Comparison of ENCODE assay signal across 15 mouse cellular contexts in the genomic region with DNA sequence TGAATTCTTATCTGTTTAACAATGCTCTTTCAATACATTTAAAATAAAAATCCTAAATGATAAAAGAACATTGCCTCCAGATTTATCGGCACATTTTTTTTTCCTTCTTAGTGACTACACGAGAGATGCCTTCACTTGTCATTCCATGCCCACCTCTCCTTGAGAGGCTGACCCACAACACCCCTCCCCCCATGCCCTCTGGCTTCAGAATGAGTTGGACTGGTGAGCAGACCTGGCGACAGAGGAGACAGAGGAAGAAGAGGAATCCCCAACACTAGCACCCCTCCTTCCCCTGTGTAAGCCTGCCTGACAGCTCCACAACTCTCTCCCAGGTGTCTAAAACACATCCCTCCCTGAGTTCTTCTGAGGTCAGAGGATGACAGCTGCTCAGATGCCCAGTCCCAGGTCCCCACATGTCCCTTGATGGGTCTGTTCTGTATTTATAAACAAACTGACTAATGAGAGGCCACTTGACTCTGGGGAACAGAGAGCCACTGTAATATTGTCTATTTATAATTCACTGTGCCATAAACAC.
DNase-seq lines count a peak whose midpoint lies in the region; ATAC-seq and TF ChIP-seq lines count a peak whose summit lies in the region.
"Had no signal": no experiment of that assay in that cellular context is flagged by ENCODE, and none has a peak within 500 bp of the region (broad histone marks: within the 10 kb centered on the region; RNA-seq: fewer than 3 reads in every experiment).

No protein-coding gene starts in this region.

- 44% methylated on average over 3 of the region's 3 CpGs for WGBS in stomach, postnatal 0 days

- H3K36me3 ChIP-seq in stomach, postnatal 0 days (ENCODE audit: control insufficient read depth, insufficient read depth, low read length) = no peaks in the 10 kb centered on the region
- H3K36me3 ChIP-seq: embryonic facial prominence, embryonic 10.5 days; heart, embryonic 12.5 days; hindbrain, embryonic 10.5 days; intestine, embryonic 15.5 days had no signal

- no peak overlapping the region for H3K4me3 ChIP-seq in stomach, postnatal 0 days (ENCODE audit: low read depth, low read length)
- H3K4me3 ChIP-seq: embryonic facial prominence, embryonic 10.5 days; heart, adult 2 months; heart, embryonic 12.5 days; hindbrain, embryonic 10.5 days; intestine, embryonic 15.5 days had no signal

- TF ChIP-seq EP300 in stomach, postnatal 0 days (optimal IDR thresholded peaks at IDR 0.05) = no peak

- no peak for ATAC-seq in cerebellum, adult (ENCODE audit: insufficient number of reproducible peaks, low FRiP score, low TSS enrichment)
- no peak for ATAC-seq in stomach, postnatal 0 days (ENCODE audit: low FRiP score, low TSS enrichment)
- ATAC-seq: forebrain, embryonic 14.5 days; intestine, embryonic 15.5 days had no signal

- no peaks in the 10 kb centered on the region for H3K4me1 ChIP-seq in stomach, postnatal 0 days (replicated peaks; ENCODE audit: control insufficient read depth, insufficient read depth)
- H3K4me1 ChIP-seq: embryonic facial prominence, embryonic 10.5 days; heart, embryonic 12.5 days; intestine, embryonic 15.5 days had no signal

- no peak for TF ChIP-seq CTCF in stomach, postnatal 0 days (IDR thresholded peaks at IDR 0.05; ENCODE audit: low read depth)

- H3K9me3 ChIP-seq in stomach, postnatal 0 days (ENCODE audit: control insufficient read depth, low read length) = no peaks in the 10 kb centered on the region
- H3K9me3 ChIP-seq: embryonic facial prominence, embryonic 10.5 days; heart, embryonic 12.5 days; hindbrain, embryonic 10.5 days; intestine, embryonic 15.5 days had no signal

- no peaks in the 10 kb centered on the region for H3K27me3 ChIP-seq in stomach, postnatal 0 days (ENCODE audit: control insufficient read depth, insufficient read depth, low read length)
- H3K27me3 ChIP-seq: CH12.LX; heart, embryonic 12.5 days; intestine, embryonic 15.5 days had no signal

- H3K27ac ChIP-seq in stomach, postnatal 0 days (replicated peaks) = no peak overlapping the region
- H3K27ac ChIP-seq: embryonic facial prominence, embryonic 10.5 days; heart, adult 2 months; hindbrain, embryonic 10.5 days; hindbrain, embryonic 14.5 days; intestine, embryonic 15.5 days had no signal

- no peak overlapping the region for H3K9ac ChIP-seq in stomach, postnatal 0 days (ENCODE audit: low read length)
- H3K9ac ChIP-seq: heart, embryonic 12.5 days; hindbrain, embryonic 14.5 days; intestine, embryonic 15.5 days had no signal

- H3K4me2 ChIP-seq in stomach, postnatal 0 days (replicated peaks; ENCODE audit: low read depth) = no peak overlapping the region
- H3K4me2 ChIP-seq: heart, embryonic 12.5 days; hindbrain, embryonic 14.5 days; intestine, embryonic 15.5 days had no signal

- DNase-seq in cerebellum, postnatal 25 days = peak; percentile 10 to 21
- peak; percentile 69 for DNase-seq in heart, adult 11 months
- DNase-seq in heart, adult 9 months (ENCODE audit: low spot score in 2 of 2) = no peak
- peak; percentile 25 for DNase-seq in MN1 (ENCODE audit: low spot score)
- peak; percentile 16 for DNase-seq in brain, adult 2 months (ENCODE audit: low read depth, low spot score)
- DNase-seq in stomach, postnatal 0 days (ENCODE audit: low spot score) = no peak

Comparison
In these comparisons a context has a peak if more than half of its experiments do, and no peak if none do; other contexts are left out.
1. DNase-seq: peak in cerebellum, postnatal 25 days (2 of 2), heart, adult 11 months (single experiment), MN1 (single experiment) and brain, adult 2 months (single experiment); none in heart, adult 9 months (0 of 2) and stomach, postnatal 0 days (single experiment).